Mouse (Mus musculus): ENCODE measurements around the gene Satb2. TPM values are rescaled to one million over a fixed set of nuclear protein-coding genes. Genes with fewer than 3 reads are reported as not detected.

Satb2 gene
- total RNA-seq (2015; ENCODE audit: low replicate concordance) (0.84 TPM in 1 of 2 replicates, not detected in the other), total RNA-seq (2017; ENCODE audit: low replicate concordance) (0.26 TPM in 1 of 2 replicates, not detected in the other)

DNA sequence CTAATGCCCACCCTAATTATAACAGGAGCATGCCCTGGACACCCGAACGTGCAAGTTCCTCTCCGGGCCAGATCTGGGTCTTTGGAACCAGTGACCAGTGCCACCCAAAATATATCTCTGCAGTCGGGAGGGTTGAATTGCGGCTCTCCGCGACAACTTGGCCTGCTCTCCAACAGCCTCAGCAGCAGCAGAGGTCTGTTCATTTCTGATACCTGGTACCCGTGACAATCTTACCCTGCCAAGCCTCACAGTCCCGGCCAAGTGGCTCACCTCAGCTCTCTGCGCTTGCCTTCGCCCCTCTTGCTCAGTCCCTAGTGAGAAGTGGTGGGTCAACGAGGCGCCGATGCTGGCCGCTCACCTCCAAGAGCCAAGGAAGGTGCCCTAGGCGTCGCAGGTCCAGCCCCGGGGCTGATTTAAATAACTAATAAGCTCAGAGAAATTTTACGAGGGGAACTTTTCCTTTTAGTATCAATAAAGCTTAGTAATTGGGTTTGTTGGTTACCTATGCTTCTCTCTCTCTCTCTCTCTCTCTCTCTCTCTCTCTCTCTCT is at the start of gene Satb2:
Satb2 (minus strand) TSS at position 500 of the 550 bp plus-strand sequence.
- ATAC-seq (replicated peaks; ENCODE audit: low FRiP score, poor library complexity, severe bottlenecking), result no peak

DNA sequence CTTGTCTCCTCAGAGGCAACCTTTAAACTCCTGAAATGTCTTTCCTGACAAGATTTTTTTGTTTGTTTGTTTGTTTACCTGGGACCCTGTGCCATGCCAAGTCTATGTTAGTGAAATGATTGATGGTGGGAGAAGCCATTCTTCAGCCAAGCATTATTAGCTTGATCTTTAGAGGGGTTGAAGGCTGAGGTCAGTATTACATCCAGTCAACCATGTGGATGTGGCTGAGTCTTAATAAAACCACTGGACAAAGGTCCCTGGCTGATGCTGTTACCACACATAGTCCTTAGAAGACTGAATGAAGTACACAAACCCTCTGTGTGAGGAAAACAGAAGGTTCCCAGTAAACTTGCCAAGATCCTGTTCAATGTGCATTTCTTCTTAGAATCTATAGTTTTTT is 40.5 kb upstream of the Satb2 start:
- no peak for ATAC-seq (replicated peaks; ENCODE audit: low FRiP score, poor library complexity, severe bottlenecking)

DNA sequence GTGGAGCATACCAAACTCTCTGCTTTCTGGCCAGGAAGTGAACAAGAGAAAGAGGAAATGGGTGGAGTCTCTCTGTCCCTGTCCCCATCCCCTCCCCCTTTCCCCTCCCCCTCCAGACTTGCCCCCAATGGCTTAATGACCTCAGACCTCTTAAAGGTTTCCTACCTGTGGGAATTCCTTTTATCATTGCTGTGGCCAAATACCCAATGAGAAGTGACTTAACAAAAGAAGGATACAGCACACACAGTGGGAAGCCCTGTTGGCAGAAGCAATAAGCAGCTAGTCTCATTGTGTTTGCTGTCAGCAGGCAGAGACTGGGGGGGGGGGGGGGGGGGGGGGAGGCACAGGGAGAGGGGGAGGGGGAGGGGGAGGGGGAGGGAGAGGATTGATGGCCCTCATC is 35.4 kb upstream of the Satb2 start:
- ATAC-seq (replicated peaks; ENCODE audit: low FRiP score, poor library complexity, severe bottlenecking), result no peak

DNA sequence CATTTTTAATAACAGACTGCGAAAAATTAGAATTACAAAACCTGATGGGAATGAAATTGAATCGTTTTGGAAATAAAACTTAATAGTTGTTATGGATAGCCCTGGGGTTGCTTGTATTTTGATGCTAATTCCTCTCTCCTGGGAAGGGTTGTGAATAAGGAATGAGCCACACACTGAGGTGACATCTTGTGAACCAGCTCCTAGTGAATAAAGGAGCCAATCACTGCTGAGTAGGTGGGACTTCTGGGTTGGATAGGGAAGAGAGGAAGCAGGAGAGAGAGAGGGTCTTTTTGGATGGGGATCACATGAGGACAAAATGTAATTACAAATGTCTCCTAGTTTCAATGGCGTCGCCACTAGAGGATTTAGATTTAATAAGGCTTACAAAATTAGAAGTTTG is 30.7 kb upstream of the Satb2 start:
- ATAC-seq (replicated peaks; ENCODE audit: low FRiP score, poor library complexity, severe bottlenecking), result no peak

DNA sequence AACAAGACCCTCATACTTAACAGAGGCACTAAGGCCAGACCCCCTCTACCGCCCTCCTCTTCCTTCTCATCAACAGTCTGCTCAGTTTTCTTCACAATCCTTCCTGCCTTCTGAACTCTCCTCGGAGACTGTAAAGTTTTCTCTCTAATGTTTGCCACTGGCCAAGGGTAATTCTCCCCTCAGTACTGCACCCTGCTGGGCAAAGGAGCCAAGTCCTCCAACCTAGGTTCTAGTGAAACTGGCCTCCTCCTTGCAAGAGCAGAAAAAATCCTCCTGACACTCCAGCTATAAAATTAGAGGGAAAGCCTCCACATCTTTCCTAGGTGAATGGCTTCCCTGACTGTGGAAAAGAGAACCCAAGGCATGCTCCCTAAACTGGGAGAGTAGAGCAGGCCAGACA is 16.6 kb upstream of the Satb2 start:
- no peak for ATAC-seq (replicated peaks; ENCODE audit: low FRiP score, poor library complexity, severe bottlenecking)

DNA sequence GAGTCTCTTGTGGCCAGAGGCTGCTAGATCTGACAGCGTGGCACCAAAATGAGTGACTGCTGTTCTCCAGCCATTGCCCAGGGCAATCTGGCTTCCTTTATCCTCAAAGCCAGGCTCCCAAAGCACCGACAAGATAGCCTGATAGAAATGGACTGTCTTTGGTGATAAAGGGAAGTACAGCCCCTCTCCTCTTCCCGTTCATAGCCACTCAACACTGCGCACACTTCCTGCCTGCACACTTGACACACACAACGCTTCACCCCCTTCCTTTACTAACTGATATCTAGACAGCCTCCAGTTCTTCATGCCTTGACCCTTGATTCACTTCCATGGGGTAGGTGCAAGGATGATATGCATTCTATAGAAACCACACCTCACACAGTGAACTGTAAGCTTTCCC is 13.9 kb upstream of the Satb2 start:
- no peak for ATAC-seq (replicated peaks; ENCODE audit: low FRiP score, poor library complexity, severe bottlenecking)

DNA sequence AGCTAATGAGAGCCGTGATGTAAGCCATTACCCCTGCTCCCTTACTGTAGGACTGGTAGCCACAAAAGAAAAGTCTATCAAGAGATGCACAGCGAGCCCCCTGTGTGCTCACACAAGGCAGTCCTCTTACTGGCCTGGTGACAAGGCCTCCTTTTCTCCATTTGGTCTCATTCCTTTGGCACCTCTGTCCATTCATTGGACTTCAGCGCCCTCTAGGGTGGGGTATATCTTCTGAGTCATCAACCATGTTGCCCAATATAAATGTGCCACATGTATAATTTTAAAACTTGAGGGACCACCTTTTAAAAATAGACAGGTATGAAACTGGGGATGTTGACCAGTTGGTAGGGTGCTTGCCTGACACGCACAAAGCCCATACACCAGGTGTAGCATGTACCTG is 13.2 kb upstream of the Satb2 start:
- no peak for ATAC-seq (replicated peaks; ENCODE audit: low FRiP score, poor library complexity, severe bottlenecking)

DNA sequence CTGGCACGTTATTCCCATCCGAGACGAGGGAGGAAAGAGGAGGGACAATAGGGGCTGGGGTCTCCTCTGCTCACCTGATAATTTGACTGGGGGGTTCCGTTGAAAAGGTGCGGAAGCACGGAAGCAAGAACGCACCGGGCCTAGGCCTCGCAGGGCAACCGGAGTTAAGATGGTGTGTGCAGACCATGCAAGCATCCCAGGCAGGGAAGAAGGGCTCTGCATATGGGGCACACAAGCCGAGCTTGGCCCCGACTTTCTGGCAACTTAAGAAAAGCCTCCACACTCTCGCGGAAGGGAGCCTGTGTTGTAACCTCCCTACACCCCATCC is 6.0 kb upstream of the Satb2 start:
- ATAC-seq (replicated peaks; ENCODE audit: low FRiP score, poor library complexity, severe bottlenecking), result no peak

DNA sequence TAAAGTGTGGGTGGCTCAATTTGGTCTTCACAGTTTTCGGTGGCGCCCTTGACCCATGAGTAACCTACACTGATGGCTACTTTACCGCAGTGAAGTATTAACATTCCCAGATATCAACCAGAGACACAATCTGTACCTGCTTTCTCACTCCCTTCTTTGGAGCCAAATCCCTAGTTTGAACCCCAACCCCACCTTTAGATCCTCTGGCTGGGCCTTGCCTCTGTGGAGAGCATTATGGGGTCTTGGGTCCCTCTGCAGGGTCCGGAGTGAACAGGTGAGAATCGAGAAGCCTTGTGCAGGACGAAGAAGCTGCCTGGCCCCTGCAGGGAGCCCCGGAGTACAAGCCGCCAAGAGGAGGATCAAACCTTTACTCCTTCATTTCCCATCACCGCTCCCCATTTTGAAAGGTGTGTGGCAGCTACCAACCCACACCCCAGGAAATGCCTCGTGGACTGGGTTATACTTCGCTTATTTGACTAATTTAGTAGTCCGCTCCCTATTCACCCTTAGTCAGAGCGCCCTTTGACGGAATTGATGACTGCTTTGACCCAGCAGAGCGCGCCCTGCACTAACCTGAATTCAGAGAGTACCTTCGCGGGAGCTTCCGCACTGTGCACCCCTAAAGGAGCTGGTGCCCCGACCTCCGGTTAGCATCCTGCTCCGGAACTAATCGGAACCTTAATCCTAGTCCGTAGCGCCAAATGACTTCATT is 5.5 kb upstream of the Satb2 start:
- ATAC-seq (replicated peaks; ENCODE audit: low FRiP score, poor library complexity, severe bottlenecking), result no peak

DNA sequence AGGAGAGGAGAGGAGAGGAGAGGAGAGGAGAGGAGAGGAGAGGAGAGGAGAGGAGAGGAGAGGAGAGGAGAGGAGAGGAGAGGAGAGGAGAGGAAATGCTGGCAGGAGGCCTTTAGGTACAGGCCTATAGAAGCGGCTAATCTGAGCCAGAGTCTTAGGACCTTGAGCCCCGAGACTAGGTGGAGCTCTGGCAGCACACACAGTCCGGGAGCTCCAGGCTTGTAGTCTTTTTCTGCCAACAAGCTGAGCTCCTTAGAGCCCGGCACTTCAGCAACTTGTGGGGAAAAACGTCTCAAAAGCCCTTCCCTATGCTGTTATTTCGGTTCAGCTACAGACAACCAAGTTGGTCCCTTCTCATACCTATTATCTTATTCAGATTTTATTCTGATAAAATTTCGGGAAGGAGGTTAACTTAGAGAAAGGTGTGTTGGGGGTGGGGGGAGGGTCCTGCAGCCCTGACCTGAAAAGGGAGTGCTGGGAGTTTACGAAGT is 4.7 kb upstream of the Satb2 start:
- no peak for ATAC-seq (replicated peaks; ENCODE audit: low FRiP score, poor library complexity, severe bottlenecking)

DNA sequence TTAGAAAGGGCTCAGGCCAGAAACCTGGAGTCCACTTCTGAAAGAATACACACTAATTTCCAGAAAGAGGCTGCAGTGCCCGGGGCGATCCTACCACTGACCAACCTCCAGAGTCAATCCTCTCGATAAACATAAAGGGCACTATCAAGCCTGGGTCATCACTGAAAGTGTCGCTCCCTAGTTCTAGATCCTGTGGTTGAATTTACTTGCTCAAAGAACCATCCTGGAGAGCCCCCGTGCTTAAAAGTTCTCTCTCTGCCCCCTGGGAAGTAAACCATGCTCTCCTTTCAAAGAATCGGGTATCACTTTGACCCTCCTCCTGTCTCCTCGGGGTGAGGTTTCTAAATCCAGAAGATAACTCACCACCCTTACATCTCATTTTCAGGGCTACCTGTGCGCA is 4.2 kb upstream of the Satb2 start:
- ATAC-seq (replicated peaks; ENCODE audit: low FRiP score, poor library complexity, severe bottlenecking), result no peak

DNA sequence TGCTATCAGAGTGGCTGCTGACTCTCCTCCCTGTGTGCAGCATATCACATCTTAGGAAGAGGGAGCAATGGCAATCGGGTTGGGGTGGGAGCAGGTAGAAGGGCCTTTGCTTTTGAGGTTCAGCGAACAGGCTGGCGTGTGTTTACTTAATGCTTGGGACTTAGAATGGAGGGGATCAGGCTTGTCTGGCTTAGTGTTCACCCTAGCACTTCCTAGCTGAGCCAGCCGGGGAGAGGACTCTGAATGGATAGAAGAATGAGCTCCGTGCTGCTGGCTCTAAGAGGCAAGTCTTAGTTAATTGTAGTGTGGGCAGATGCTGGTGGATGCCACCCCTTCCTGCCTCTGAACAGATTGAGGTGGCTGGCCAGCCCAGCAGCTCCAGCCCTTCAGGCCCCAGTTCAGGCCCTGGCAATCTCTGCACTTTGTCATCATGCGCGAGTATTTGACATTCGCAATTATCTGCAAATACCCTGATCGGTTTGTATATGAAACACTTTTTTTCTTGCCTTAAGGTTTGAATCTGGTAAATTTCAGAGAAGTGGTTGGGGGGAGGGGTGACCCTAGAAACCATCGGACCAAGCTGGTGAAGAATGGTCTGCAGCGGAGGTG is 3.6 kb upstream of the Satb2 start:
- no peak for ATAC-seq (replicated peaks; ENCODE audit: low FRiP score, poor library complexity, severe bottlenecking)

DNA sequence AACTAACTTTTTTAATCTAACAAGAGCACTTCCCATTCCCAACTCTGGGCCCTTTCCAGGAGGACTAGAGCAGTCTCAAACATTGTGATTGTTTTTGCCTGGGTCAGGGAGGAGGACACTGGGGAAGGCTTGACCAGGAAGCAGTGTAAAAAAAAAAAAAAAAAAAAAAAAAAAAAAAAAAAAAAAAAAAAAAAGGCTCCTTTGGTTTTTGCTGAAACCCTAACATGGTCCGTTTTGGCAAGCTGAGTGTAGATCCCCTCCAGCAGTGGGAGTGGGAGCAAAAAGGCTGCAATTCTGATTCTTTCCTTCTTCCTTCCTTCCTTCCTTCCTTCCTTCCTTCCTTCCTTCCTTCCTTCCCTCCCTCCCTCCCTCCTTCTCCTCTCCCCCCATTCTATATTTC is 3.1 kb upstream of the Satb2 start:
- no peak for ATAC-seq (replicated peaks; ENCODE audit: low FRiP score, poor library complexity, severe bottlenecking)

DNA sequence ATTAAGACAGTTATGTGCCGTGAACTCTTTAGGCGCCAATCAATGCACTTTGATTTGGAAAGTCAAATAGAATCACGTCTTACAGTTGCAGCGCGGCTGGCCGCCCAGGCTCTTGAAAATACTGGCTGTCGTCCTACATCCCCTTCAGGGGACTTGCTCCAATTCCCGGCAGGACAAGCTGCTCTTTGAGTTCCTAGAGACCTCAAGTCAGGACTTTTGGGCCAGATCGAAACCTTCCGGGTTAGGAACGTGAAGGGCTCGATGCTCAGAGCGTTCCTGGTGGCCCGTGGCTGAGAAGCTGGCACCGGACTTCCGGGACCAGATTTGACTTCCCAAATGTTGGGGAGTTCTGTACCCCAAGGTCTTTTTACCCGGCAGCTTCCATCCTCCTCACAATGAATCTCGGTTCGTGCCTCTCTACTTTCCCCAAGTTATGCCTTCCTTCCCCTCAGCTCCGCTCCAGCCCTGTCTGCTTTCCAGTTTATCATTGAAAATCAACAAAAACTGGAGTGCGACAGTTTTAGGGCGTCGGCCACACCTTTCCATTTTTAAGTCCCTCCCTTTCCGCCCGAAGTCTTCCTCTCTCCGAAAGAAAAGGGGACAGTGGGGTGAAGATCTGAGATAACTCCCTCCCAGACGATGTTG is 2.3 kb upstream of the Satb2 start:
- ATAC-seq (replicated peaks; ENCODE audit: low FRiP score, poor library complexity, severe bottlenecking), result no peak

DNA sequence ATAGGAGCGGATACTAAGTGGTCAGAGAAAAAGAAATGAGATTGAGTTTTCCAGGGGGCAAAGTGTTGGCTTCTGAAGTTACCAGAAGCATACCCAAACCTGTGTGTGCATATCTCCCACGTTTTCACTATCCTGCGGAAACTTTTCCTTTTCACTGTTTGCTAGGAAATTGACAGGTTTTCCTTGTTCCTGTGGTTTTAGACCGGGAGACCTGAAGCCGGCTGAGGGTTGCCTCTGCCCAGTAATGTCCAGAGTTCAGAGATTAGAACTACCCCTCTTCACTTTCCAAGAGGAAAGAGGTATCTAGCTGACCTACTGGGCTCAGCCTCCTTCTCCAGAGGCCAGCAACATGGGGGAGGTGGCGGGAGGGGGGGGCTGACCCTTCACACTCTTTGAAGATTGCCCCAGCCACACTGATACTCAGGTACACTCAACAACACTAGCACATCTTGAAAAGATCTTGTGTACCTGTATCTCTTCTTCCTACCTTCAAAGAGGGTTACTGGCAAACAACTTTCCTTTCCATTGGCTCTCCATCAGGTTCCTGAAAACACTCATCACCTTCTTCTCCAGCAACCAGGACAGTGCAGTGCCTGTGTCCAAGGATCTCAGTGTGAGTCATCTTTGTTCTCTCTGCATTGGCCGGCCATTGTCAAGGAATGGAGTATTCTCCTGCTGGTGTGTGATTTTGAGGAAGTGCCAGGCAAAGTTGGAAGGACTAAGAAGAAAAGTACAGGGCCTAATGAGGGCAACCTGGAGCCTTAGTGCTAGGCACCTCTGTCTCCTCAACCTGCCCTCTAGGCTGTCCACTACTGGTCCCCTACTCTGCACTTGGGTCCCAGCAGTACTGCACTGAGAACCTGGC is 1.3 kb upstream of the Satb2 start:
- no peak for ATAC-seq (replicated peaks; ENCODE audit: low FRiP score, poor library complexity, severe bottlenecking)

DNA sequence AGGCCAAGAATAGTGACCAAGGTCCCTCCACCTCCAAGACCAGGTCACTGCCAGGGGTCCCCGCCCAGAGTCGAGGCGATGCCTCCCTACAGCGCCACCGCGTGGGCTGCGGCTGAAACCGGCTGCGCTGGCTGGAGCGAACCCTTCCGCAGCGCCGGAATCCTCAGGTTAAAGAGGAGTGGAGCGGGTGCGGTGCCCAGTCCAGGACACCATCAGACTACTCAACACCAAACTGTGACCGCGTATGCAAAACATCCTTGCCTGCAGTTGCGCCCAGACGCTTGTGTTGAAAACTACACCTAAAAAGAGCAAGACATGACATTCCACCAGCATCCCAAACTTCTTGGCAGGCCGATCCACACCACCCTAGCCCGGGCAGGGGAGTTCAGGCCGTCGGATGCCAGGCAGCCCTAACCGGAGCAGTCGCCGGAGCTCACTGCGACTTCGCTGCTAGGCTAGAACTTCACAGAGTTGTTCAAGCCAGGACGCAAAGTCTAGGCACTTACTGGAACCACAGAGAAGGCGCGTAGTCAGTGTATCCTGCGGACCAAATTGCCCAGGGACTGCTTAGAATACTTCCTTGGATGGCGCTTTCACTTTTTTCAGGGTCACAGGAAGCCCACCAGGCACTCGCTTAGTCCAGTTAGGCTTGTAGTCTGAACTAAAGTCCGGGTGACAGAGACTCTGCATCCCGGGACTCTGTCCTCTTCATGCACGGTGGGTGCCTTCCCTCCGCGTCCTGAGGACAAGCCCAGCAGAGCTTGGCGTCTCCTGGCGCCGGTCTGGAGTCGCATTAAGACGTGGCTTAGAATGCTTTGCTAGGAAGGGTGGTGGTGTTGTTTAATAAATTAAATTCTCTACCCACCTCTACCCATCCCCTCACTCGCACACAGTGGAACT is 999 bp downstream of the Satb2 start:
- ATAC-seq (replicated peaks; ENCODE audit: low FRiP score, poor library complexity, severe bottlenecking), result no peak

DNA sequence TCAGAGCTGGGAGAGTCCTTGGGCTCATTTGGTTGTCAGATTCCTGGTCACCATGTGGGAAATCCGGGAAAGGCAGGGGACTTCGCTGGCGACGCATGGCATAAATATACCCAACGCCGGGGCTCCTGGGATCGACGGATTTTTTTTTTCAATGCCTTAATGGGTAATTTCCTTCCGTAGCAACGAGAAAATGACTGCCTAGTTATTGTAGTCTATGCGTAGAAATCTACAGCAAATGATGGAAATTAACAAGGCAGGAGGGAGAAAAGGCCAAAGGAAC is 1.7 kb downstream of the Satb2 start:
- no peak for ATAC-seq (replicated peaks; ENCODE audit: low FRiP score, poor library complexity, severe bottlenecking)

DNA sequence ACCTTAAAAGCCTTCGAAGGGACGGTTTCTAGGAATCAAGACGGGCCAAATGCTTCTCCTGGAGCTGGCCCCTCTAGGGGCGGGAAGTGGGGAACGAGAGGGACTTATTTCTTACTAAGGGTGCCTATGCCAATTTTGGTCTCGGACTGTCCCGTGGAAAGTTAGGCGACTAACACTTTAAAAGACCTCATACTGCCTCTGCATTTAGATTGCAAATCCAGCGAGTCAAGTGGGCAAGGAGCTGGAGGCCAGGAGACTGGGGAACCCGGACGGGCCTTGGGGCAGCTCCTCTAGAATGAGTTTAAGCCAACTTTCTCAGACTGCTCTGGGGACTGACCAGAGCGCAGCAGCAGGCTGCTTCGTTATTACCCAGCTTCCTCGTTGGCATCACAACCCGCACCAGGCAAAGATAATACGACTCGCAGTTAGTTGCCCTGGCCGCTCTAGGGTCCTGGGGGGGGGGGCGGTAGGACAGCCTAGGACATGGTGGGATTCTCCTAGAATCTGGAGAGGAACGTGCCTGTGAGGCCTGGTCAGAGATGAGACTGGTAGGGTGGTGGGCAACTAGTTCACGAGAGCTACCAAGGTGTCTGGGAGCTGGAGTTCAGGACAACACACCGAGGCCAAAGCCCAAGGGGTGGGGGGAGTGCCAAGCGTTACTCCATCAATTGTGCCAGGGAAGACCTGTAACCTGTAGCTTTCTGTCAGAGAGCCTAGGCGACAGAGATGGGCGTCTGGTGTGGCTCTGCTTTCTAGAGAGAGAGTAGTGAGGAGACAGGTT is 2.2 kb downstream of the Satb2 start:
- ATAC-seq (replicated peaks; ENCODE audit: low FRiP score, poor library complexity, severe bottlenecking), result no peak

DNA sequence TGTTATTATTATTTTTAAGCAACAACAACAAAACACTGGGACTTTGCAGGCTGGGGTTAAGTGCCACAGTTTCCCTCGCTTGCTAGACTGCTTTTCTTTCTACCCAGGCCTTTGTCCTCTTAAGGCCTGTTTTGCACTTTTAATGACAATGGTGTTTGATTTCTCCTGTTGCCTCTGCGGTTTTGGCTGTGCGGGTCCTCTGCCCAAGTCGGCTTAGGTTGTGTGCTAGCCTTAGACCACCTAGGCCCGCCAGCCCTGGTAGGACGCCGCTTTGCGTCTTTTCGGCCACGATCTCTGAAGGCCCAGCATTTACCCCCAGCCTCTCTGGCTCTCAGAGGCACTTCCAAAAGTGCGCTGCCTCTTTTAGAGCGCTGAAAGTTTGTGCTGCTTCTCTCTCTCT is 2.9 kb downstream of the Satb2 start:
- ATAC-seq (replicated peaks; ENCODE audit: low FRiP score, poor library complexity, severe bottlenecking), result no peak

All from erythroblast, adult 5-6 weeks (primary cell).